Mouse (Mus musculus) hindbrain, embryonic 13.5 days (tissue): ENCODE measurements at regions not wholly inside any gene's neighbourhood (a gene's known extent, or its start where the extent isn't known, plus 50 kb on each side); places are given as distances from the start of the nearest gene placed in this dataset.

Source experiments
- ATAC-seq: fragments of 200-750 bp; cut with Nextera tagmentation; 2 replicates; pipeline ENCODE4 v1.8.0; 2017; ENCODE audit warnings: moderate TSS enrichment; ENCODE audit not compliant: low FRiP score
- H3K27ac ChIP-seq: fragments of 300-500 bp; sonication (generic); 2 replicates; pipeline ENCODE4 v1.5.1; 2015; ENCODE audit warnings: inconsistent platforms, mild to moderate bottlenecking, moderate library complexity
- H3K27me3 ChIP-seq: fragments of 300-500 bp; sonication (generic); 2 replicates; pipeline ENCODE4 v1.6.1; 2015; ENCODE audit warnings: mild to moderate bottlenecking, inconsistent platforms
- H3K36me3 ChIP-seq: fragments of 300-500 bp; sonication (generic); 2 replicates; pipeline ENCODE4 v1.6.1; 2015; ENCODE audit warnings: mild to moderate bottlenecking, inconsistent platforms
- H3K4me1 ChIP-seq: fragments of 300-500 bp; sonication (generic); replicated peaks from 2 replicates; pipeline ENCODE4 v1.6.1; 2015; ENCODE audit warnings: inconsistent platforms
- H3K4me2 ChIP-seq: fragments of 300-500 bp; sonication (generic); 2 replicates; pipeline ENCODE4 v1.6.1; 2015; ENCODE audit warnings: inconsistent platforms, mild to moderate bottlenecking, moderate library complexity
- H3K4me3 ChIP-seq: fragments of 300-500 bp; sonication (generic); 2 replicates; pipeline ENCODE4 v1.5.1; 2015; ENCODE audit warnings: mild to moderate bottlenecking, inconsistent platforms
- H3K9ac ChIP-seq: fragments of 300-500 bp; sonication (generic); 2 replicates; pipeline ENCODE4 v1.6.1; 2015; ENCODE audit warnings: mild to moderate bottlenecking, inconsistent platforms
- H3K9me3 ChIP-seq: fragments of 300-500 bp; sonication (generic); 2 replicates; pipeline ENCODE4 v1.6.1; 2016; ENCODE audit warnings: inconsistent platforms
- WGBS: fragments of 180-500 bp; shearing (Covaris S2); methylation state at CpG from one replicate; pipeline ENCODE4 v1.1.7; 2015; 5-methylcytosine and 5-hydroxymethylcytosine counted together

GRCm38 (mm10) chr15:41920270-41920669 is 1786.1 kb downstream of the 9330182O14Rik start:
- Histone ChIP-seq H3K9ac (no peak overlapping the region), H3K4me3 (no peak overlapping the region), H3K9me3 (no peaks in the 10 kb centered on the region), H3K27me3 (no peaks in the 10 kb centered on the region), H3K27ac (no peak overlapping the region), H3K4me2 (no peak overlapping the region), H3K36me3 (no peaks in the 10 kb centered on the region), H3K4me1 (no peaks in the 10 kb centered on the region)
- 84% methylated on average over 2 of the region's 2 CpGs for WGBS
- no peak for ATAC-seq

DNA sequence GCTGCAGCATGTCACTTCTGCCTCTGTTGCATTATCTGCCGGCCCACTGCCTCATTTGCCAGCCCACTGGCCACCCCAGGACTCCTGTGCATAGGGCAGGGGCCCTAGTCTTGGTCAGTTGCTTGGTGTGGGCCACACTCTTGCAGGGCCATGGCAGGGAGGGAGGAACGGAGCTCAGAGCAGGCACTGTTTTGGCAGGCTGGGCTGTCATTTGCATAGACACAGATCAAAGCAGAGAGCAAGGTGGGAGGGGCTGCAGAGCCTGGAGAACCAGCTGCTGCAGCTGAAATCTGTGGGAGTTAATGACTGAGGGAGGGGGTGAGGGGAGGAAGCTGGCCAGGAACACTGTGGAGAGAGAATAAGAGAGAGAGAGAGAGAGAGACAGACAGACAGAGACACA is 1802.5 kb downstream of the 9330182O14Rik start:
- Histone ChIP-seq H3K27ac (no peak overlapping the region), H3K36me3 (no peaks in the 10 kb centered on the region), H3K4me3 (no peak overlapping the region), H3K9me3 (peaks cover 13% of the 10 kb centered on the region), H3K9ac (no peak overlapping the region), H3K4me2 (no peak overlapping the region), H3K27me3 (no peaks in the 10 kb centered on the region), H3K4me1 (no peaks in the 10 kb centered on the region)
- WGBS, result 50% methylated on average over 2 of the region's 2 CpGs
- ATAC-seq, result 0 out of 2 replicates have a peak, but pooled peaks have one; percentile 49

GRCm38 (mm10) chr15:41945226-41945625 is 1811.1 kb downstream of the 9330182O14Rik start:
- no peaks in the 10 kb centered on the region for H3K36me3 ChIP-seq
- H3K9me3 ChIP-seq, result no peaks in the 10 kb centered on the region
- H3K9ac ChIP-seq, result no peak overlapping the region
- no peak for ATAC-seq
- H3K4me2 ChIP-seq, result no peak overlapping the region
- 87% methylated on average over 2 of the region's 2 CpGs for WGBS
- no peak overlapping the region for H3K27ac ChIP-seq
- no peaks in the 10 kb centered on the region for H3K4me1 ChIP-seq
- no peaks in the 10 kb centered on the region for H3K27me3 ChIP-seq
- H3K4me3 ChIP-seq, result no peak overlapping the region

DNA sequence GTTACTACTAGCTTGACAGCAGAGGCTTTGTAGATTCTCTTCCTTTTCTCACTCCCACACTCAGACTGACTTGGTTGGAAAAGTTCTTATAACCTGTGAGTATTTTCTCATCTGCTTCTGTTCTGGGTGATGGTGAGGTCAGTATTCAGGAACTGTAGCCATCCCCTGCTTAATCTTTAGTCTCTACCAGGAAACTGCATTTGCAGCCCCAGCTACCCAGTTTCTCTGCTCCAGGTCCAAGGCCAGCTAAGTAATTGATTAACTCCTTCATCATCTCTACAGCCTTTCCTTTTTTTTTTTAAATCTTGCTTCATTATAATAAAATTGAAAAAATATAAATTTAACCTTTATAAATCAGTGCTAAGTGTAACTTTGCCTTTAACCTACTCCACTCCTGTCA is 1813.7 kb downstream of the 9330182O14Rik start:
- no peak for ATAC-seq
- no peak overlapping the region for H3K9ac ChIP-seq
- H3K4me1 ChIP-seq, result no peaks in the 10 kb centered on the region
- H3K4me3 ChIP-seq, result no peak overlapping the region
- no peak overlapping the region for H3K27ac ChIP-seq
- no peaks in the 10 kb centered on the region for H3K36me3 ChIP-seq
- H3K4me2 ChIP-seq, result no peak overlapping the region
- H3K9me3 ChIP-seq, result no peaks in the 10 kb centered on the region
- no peaks in the 10 kb centered on the region for H3K27me3 ChIP-seq

- no peak overlapping the region for H3K4me3 ChIP-seq
- ATAC-seq, result 0 out of 2 replicates have a peak, but pooled peaks have one; percentile 52
- H3K27ac ChIP-seq, result no peak overlapping the region
- WGBS, result 48% methylated on average over 4 of the region's 4 CpGs
- no peaks in the 10 kb centered on the region for H3K9me3 ChIP-seq
- H3K36me3 ChIP-seq, result no peaks in the 10 kb centered on the region
- H3K4me1 ChIP-seq, result no peaks in the 10 kb centered on the region
- H3K9ac ChIP-seq, result no peak overlapping the region
- no peaks in the 10 kb centered on the region for H3K27me3 ChIP-seq
- no peak overlapping the region for H3K4me2 ChIP-seq
Measured at GRCm38 (mm10) chr15:41948347-41949093, 1814.4 kb downstream of the 9330182O14Rik start.

GRCm38 (mm10) chr15:41949094-41949461 is 1814.9 kb downstream of the 9330182O14Rik start:
- no peaks in the 10 kb centered on the region for H3K27me3 ChIP-seq
- no peaks in the 10 kb centered on the region for H3K36me3 ChIP-seq
- no peak overlapping the region for H3K27ac ChIP-seq
- H3K9me3 ChIP-seq, result no peaks in the 10 kb centered on the region
- no peak overlapping the region for H3K4me3 ChIP-seq
- H3K4me2 ChIP-seq, result no peak overlapping the region
- ATAC-seq, result peak; percentile 57; the same call in 1 of the 2 replicates
- H3K4me1 ChIP-seq, result no peaks in the 10 kb centered on the region
- 68% methylated on average over 6 of the region's 6 CpGs for WGBS
- H3K9ac ChIP-seq, result no peak overlapping the region

GRCm38 (mm10) chr15:41951276-41951675 is 1817.1 kb downstream of the 9330182O14Rik start:
- no peak overlapping the region for H3K9ac ChIP-seq
- no peaks in the 10 kb centered on the region for H3K9me3 ChIP-seq
- H3K36me3 ChIP-seq, result no peaks in the 10 kb centered on the region
- WGBS, result 81% methylated on average over 5 of the region's 5 CpGs
- H3K27ac ChIP-seq, result no peak overlapping the region
- no peak overlapping the region for H3K4me3 ChIP-seq
- H3K27me3 ChIP-seq, result no peaks in the 10 kb centered on the region
- no peak overlapping the region for H3K4me2 ChIP-seq
- H3K4me1 ChIP-seq, result no peaks in the 10 kb centered on the region
- no peak for ATAC-seq

DNA sequence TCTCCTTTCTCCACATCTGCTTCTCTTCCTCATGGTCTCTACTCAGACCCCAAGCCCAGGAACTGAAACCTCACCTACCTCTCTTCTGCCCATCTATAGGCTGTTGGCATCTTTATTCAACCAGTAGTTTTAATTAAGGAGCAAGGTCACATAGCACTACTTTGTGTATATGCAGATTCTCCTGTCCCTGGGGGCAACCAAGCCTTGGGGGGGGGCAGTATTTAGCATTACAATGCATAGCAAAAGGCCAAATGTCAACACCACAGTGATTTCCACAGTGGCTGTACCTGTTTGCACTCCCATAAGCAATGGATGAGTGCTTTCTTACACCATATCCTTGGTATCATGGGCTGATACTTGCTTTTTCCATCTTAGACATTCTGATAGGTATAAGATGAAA is 1826.4 kb downstream of the 9330182O14Rik start:
- no peak for ATAC-seq
- Histone ChIP-seq H3K9me3 (no peaks in the 10 kb centered on the region), H3K9ac (no peak overlapping the region), H3K27me3 (no peaks in the 10 kb centered on the region), H3K36me3 (no peaks in the 10 kb centered on the region), H3K4me2 (no peak overlapping the region), H3K4me1 (no peaks in the 10 kb centered on the region), H3K27ac (no peak overlapping the region), H3K4me3 (no peak overlapping the region)

GRCm38 (mm10) chr15:41970877-41971276 is 1836.7 kb downstream of the 9330182O14Rik start:
- WGBS, result 91% methylated on average over 6 of the region's 6 CpGs
- no peaks in the 10 kb centered on the region for H3K36me3 ChIP-seq
- H3K27ac ChIP-seq, result no peak overlapping the region
- no peak for ATAC-seq
- no peak overlapping the region for H3K9ac ChIP-seq
- no peak overlapping the region for H3K4me2 ChIP-seq
- no peaks in the 10 kb centered on the region for H3K27me3 ChIP-seq
- H3K4me1 ChIP-seq, result no peaks in the 10 kb centered on the region
- H3K9me3 ChIP-seq, result no peaks in the 10 kb centered on the region
- no peak overlapping the region for H3K4me3 ChIP-seq

DNA sequence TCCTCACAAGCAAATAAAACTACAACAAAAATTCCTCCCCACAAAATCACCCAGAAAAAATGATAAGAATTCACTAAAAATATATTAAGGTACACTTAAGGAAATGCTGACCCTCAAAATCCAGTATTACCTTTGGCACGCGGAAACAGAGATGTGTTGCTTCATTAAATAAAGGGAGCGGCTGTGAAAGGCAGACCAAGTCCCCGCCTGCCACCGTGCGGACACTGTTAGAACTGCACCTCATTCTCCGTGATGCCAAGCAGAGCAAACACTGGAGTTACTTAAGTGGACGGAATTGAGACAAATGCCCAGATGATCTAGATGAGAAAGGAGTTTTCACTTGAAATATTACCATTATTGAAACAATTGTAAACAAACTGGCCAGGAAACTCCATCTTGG is 1839.1 kb downstream of the 9330182O14Rik start:
- Histone ChIP-seq H3K4me3 (no peak overlapping the region), H3K27me3 (no peaks in the 10 kb centered on the region), H3K9me3 (no peaks in the 10 kb centered on the region), H3K4me1 (no peaks in the 10 kb centered on the region), H3K36me3 (no peaks in the 10 kb centered on the region), H3K27ac (no peak overlapping the region), H3K9ac (no peak overlapping the region), H3K4me2 (no peak overlapping the region)
- peak; percentile 80 for ATAC-seq
- WGBS, result 3% methylated on average over 8 of the region's 8 CpGs

DNA sequence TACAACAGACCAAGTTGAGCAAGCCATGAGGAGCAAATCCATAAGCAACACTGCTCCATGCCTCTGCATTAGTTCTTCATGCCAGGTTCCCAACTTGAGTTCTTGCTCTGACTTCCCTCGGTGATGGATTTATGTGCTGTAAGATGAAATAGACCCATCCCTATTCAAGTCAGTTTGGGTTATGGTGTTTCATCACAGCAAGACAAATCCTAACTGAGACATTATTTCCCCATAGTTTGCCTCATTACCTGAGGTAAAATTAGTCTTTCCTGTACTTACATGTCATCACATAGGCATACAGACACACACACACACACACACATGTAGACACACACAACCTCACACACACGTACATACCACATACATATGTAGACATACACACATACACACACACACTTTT is 1843.0 kb downstream of the 9330182O14Rik start:
- no peak for ATAC-seq
- Histone ChIP-seq H3K4me2 (no peak overlapping the region), H3K4me1 (no peaks in the 10 kb centered on the region), H3K9me3 (no peaks in the 10 kb centered on the region), H3K9ac (no peak overlapping the region), H3K36me3 (no peaks in the 10 kb centered on the region), H3K27me3 (no peaks in the 10 kb centered on the region), H3K4me3 (no peak overlapping the region), H3K27ac (no peak overlapping the region)
- WGBS, result 94% methylated on average over 2 of the region's 2 CpGs

DNA sequence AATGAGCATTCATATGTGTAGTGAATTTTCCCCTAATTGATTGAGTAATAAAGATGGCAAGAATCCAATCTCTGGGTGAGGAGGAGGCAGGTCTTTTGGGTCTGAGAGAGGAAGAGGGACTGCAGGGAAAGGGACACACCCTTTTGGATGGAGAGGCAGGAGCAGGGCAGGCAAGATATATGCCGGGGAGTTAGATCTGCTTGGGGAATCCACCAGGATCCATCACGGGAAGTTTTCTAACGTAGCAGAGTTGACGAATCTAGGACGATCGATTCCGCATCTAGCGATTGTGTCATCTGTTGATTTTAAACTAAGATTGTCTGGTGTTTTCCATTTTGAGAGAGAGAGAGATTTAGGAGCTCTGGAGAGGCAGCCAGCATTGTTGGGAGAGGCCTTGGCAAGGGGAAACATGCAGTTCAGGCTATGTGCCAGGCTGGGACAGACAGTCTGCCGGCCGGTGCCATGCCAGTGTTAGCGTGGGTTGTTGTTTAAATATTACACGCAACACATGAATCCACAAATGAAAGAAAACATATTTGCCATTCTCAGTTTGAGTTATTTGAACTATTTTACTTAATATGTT is 1843.6 kb downstream of the 9330182O14Rik start:
- no peaks in the 10 kb centered on the region for H3K4me1 ChIP-seq
- ATAC-seq, result no peak
- no peak overlapping the region for H3K9ac ChIP-seq
- no peaks in the 10 kb centered on the region for H3K36me3 ChIP-seq
- no peak overlapping the region for H3K4me2 ChIP-seq
- no peak overlapping the region for H3K4me3 ChIP-seq
- no peaks in the 10 kb centered on the region for H3K9me3 ChIP-seq
- no peaks in the 10 kb centered on the region for H3K27me3 ChIP-seq
- WGBS, result 90% methylated on average over 12 of the region's 12 CpGs
- H3K27ac ChIP-seq, result no peak overlapping the region

GRCm38 (mm10) chr15:41983261-41983660 is 1849.1 kb downstream of the 9330182O14Rik start:
- Histone ChIP-seq H3K4me2 (no peak overlapping the region), H3K27me3 (no peaks in the 10 kb centered on the region), H3K9ac (no peak overlapping the region), H3K4me3 (no peak overlapping the region), H3K4me1 (no peaks in the 10 kb centered on the region), H3K36me3 (no peaks in the 10 kb centered on the region), H3K27ac (no peak overlapping the region), H3K9me3 (no peaks in the 10 kb centered on the region)
- 82% methylated on average over 6 of the region's 6 CpGs for WGBS
- ATAC-seq, result no peak
